Mouse (Mus musculus) kidney, postnatal 4 days (tissue): Measurements from ENCODE around the gene Parp6.

ENCODE experiments used
- DNase-seq, 2 experiments: peaks; one replicate each; pipeline ENCODE4 v3.0.0; 2021; ENCODE audit warnings: mixed read lengths in 2 of 2

Gene Parp6

GRCm38 (mm10) chr9:59687416-59688046 lies 70.4 kb downstream of the Parp6 start:
- DNase-seq = no peak

DNA sequence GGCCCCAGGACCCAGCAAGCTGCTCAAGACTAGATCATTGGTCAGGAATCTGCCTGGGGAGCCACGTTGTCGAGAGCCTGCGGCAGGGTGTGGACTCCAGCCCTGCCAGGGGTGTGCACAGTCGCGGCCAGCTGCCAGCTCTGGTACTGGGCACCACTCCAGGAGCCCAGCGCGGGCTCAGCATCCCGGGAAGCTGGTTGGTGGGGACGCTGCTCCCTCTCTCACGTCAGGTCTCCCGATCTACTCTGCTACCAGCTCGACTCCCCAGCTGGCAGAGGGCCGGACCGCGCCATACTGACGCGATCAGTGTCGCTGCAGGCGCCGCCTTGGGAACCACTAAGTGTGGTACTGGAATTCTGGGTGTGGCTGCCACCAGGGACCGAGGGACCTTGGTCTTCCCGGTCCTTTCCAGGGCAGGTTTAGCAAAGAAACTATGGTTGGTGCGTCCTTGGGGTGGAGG lies 74.6 kb downstream of the Parp6 start:
- peak; percentile 74 to 84 for DNase-seq

GRCm38 (mm10) chr9:59692145-59692544 lies 75.1 kb downstream of the Parp6 start:
- peak; percentile 30 to 47 for DNase-seq

DNA sequence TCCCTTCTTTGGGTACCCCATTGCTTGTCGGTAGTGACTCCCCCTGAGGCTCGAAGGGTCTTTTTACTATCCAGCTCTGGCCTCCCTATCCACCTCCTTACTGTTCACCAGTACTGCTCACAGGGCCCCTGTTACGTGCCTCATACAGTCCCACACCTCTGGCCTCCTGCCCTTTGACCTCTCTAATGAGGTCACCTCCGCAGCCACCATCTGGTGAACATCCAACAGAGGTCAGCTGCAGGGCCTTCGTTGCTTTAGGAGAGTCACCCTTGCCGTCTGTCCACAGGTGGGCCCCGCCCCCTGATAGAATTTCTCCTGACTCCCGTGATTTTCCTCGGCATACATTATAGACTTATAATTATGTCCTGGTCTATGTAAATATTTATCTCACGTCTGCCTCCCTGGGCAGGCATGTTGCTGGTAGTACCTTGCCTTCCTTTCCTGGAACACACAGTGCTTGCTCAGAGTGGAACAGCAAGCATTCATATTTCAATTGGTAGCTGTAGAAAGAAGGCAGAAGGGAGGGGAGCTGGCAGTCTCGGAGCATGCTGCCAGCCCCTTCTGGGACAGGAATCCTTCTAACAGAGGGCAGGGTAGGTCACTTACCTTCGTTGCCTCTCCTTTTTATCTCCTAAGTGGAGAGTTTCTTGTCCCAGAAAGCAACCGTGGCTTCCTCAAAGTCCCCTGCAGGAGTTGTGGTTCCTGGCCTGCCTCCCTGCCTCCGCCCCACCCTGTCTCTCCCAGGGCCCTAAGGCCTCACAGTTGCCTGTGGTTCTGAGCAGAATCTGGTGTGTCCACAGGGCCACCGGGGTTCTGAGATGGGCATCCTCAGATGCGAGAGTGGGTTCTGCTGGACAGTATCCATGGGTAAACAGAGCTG lies 77.7 kb downstream of the Parp6 start:
- DNase-seq = no peak

GRCm38 (mm10) chr9:59695451-59695813 lies 78.3 kb downstream of the Parp6 start:
- no peak for DNase-seq

DNA sequence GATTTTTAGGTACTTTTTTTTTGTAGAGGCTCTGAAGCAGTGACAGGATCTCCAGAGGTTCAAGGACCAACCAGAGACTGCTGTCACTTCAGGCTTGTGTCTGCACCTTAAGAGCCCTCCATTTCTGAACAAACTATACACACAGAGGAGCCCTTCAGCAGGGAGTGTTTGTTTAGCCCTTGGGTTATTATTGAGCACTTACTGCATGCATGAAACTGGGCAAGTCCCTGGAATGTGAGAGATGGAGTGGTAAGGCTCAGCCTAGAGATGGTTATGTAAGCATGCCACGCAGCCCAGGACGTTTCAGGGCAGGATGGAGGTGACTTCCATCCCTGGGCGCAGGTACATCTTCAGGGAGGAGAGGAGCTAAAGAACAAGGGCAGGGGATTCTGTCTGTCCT lies 79.3 kb downstream of the Parp6 start:
- no peak for DNase-seq
